Mouse (Mus musculus): Measurements from ENCODE around the gene Vsig8. TPM values are rescaled to one million over a fixed set of nuclear protein-coding genes. Genes with fewer than 3 reads are reported as not detected.

Vsig8 gene
- polyA plus RNA-seq, 1 experiment: not detected

GRCm38 (mm10) chr1:172582436-172582835 lies 26.7 kb downstream of the Vsig8 start:
- Histone ChIP-seq H3K4me1 (no peaks in the 10 kb centered on the region), H3K4me3 (replicated peaks) (no peak overlapping the region), H3K9me3 (no peaks in the 10 kb centered on the region), H3K27me3 (replicated peaks) (peaks cover 50% of the 10 kb centered on the region), H3K36me3 (replicated peaks; ENCODE audit: low read length) (no peaks in the 10 kb centered on the region)
- TF ChIP-seq FLI1 (IDR thresholded peaks at IDR 0.05; ENCODE audit: low read length): no peak

- Histone ChIP-seq H3K4me1 (no peaks in the 10 kb centered on the region), H3K4me3 (replicated peaks) (no peak overlapping the region), H3K9me3 (no peaks in the 10 kb centered on the region), H3K36me3 (replicated peaks; ENCODE audit: low read length) (no peaks in the 10 kb centered on the region), H3K27me3 (replicated peaks) (peaks cover 59% of the 10 kb centered on the region)
- TF ChIP-seq FLI1 (IDR thresholded peaks at IDR 0.05; ENCODE audit: low read length) (no peak), GATA1 (IDR thresholded peaks at IDR 0.05; ENCODE audit: borderline replicate concordance, low read length) (no peak)
Observed at GRCm38 (mm10) chr1:172584271-172584670, 28.5 kb downstream of the Vsig8 start.

- no peak for TF ChIP-seq GATA1 (IDR thresholded peaks at IDR 0.05; ENCODE audit: borderline replicate concordance, low read length)
- TF ChIP-seq FLI1 (IDR thresholded peaks at IDR 0.05; ENCODE audit: low read length): no peak
- H3K4me1 ChIP-seq: no peaks in the 10 kb centered on the region
- no peak overlapping the region for H3K4me3 ChIP-seq (replicated peaks)
- no peaks in the 10 kb centered on the region for H3K9me3 ChIP-seq
- H3K27me3 ChIP-seq (replicated peaks): peaks cover 63% of the 10 kb centered on the region
- H3K36me3 ChIP-seq (replicated peaks; ENCODE audit: low read length): no peaks in the 10 kb centered on the region
Observed at GRCm38 (mm10) chr1:172585026-172585425, 29.3 kb downstream of the Vsig8 start.

- Histone ChIP-seq H3K36me3 (replicated peaks; ENCODE audit: low read length) (no peaks in the 10 kb centered on the region), H3K9me3 (no peaks in the 10 kb centered on the region), H3K4me3 (replicated peaks) (no peak overlapping the region), H3K27me3 (replicated peaks) (peaks cover 64% of the 10 kb centered on the region), H3K4me1 (0 out of 2 replicates have a peak, but pooled peaks cover 2% of the 10 kb centered on the region)
- TF ChIP-seq GATA1 (IDR thresholded peaks at IDR 0.05; ENCODE audit: borderline replicate concordance, low read length) (no peak), FLI1 (IDR thresholded peaks at IDR 0.05; ENCODE audit: low read length) (no peak)
Observed at GRCm38 (mm10) chr1:172585612-172586567, 30.2 kb downstream of the Vsig8 start.

DNA sequence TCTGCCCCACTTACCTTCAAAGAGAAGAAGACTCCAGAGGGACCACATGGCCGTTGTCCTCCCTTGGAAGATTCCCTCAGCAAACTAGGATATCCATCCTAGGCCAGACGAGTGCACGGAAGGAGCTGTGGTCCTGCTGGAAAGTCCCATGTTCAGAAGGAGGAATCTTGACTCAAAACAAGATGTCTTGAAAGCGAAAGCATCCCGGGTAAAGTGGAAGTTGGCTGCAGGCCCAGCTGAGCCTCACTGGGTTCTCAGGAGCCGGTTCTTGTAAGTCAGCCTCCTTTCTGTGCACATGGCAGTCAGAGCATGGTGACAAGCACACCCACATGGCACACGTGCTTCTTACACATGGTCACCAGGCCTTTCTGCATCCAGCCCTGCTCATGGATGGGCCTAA lies 34.6 kb downstream of the Vsig8 start, which contains the start of gene Slamf8:
Gene Slamf8, minus strand, starts transcription at position 184 of the 400 bp plus-strand sequence.
- H3K27me3 ChIP-seq (replicated peaks): peaks cover 51% of the 10 kb centered on the region
- TF ChIP-seq GATA1 (IDR thresholded peaks at IDR 0.05; ENCODE audit: borderline replicate concordance, low read length): no peak
- TF ChIP-seq FLI1 (IDR thresholded peaks at IDR 0.05; ENCODE audit: low read length): no peak

DNA sequence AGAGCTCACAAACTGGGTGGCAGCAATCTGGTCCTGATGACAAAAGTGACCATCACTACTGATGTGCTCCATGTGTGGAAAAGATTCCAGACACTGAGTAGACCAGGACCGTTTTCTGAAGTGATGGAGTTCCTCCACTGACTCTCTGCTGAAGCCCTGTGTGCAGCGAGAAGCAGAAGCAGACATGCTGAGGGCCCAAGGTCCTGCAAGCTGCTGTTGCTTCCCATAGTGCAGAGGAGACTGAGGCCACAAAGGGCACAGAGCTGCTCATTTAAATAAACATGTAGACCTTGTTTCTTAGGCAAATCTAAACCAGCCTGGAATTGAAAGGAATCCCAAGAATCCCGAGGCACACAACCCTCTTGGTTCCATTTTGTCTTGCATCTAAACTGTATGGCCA lies 37.6 kb downstream of the Vsig8 start:
- Histone ChIP-seq H3K4me3 (replicated peaks) (no peak overlapping the region), H3K36me3 (replicated peaks; ENCODE audit: low read length) (no peaks in the 10 kb centered on the region), H3K27me3 (replicated peaks) (peaks cover 36% of the 10 kb centered on the region)

More for the DNA sequence above, 34.6 kb downstream of the Vsig8 start, which contains the start of gene Slamf8:
- H3K4me1 ChIP-seq: 0 out of 2 replicates have a peak, but pooled peaks cover 2% of the 10 kb centered on the region
- no peak within 1 kb of the TSS for H3K4me3 ChIP-seq (replicated peaks)
- no peaks in the 10 kb centered on the region for H3K9me3 ChIP-seq
- no peaks in the 10 kb centered on the region for H3K36me3 ChIP-seq (replicated peaks; ENCODE audit: low read length)

GRCm38 (mm10) chr1:172593956-172594355 lies 38.2 kb downstream of the Vsig8 start:
- Histone ChIP-seq H3K4me1 (0 out of 2 replicates have a peak, but pooled peaks cover 2% of the 10 kb centered on the region), H3K9me3 (no peaks in the 10 kb centered on the region), H3K4me3 (replicated peaks) (no peak overlapping the region), H3K36me3 (replicated peaks; ENCODE audit: low read length) (no peaks in the 10 kb centered on the region), H3K27me3 (replicated peaks) (peaks cover 35% of the 10 kb centered on the region)
- TF ChIP-seq FLI1 (IDR thresholded peaks at IDR 0.05; ENCODE audit: low read length) (no peak), GATA1 (IDR thresholded peaks at IDR 0.05; ENCODE audit: borderline replicate concordance, low read length) (no peak)

More for the DNA sequence above, 37.6 kb downstream of the Vsig8 start:
- no peaks in the 10 kb centered on the region for H3K9me3 ChIP-seq
- 0 out of 2 replicates have a peak, but pooled peaks cover 2% of the 10 kb centered on the region for H3K4me1 ChIP-seq
- TF ChIP-seq GATA1 (IDR thresholded peaks at IDR 0.05; ENCODE audit: borderline replicate concordance, low read length) (no peak), FLI1 (IDR thresholded peaks at IDR 0.05; ENCODE audit: low read length) (no peak)

DNA sequence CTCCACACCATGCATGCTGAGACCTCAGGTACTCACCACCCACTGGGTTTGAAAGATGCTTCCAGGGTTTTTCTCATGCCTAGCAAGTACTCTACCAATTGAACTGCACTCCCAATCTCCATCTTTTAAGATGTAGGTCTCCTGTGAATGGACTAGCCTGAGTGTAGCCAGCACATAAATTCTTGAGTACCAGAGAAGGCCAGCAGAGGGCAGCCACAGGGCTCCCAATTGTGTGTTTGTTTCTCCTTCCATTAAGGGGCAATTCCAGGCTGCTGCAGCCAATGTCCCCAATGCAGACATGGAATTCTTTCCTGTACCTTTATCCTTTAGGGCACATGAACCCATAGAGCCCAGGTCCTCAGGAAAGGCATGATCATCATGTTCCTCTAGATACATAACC lies 38.8 kb downstream of the Vsig8 start:
- H3K9me3 ChIP-seq: no peaks in the 10 kb centered on the region
- peaks cover 32% of the 10 kb centered on the region for H3K27me3 ChIP-seq (replicated peaks)
- 0 out of 2 replicates have a peak, but pooled peaks cover 2% of the 10 kb centered on the region for H3K4me1 ChIP-seq
- no peak for TF ChIP-seq FLI1 (IDR thresholded peaks at IDR 0.05; ENCODE audit: low read length)
- TF ChIP-seq GATA1 (IDR thresholded peaks at IDR 0.05; ENCODE audit: borderline replicate concordance, low read length): no peak
- no peaks in the 10 kb centered on the region for H3K36me3 ChIP-seq (replicated peaks; ENCODE audit: low read length)
- no peak overlapping the region for H3K4me3 ChIP-seq (replicated peaks)

DNA sequence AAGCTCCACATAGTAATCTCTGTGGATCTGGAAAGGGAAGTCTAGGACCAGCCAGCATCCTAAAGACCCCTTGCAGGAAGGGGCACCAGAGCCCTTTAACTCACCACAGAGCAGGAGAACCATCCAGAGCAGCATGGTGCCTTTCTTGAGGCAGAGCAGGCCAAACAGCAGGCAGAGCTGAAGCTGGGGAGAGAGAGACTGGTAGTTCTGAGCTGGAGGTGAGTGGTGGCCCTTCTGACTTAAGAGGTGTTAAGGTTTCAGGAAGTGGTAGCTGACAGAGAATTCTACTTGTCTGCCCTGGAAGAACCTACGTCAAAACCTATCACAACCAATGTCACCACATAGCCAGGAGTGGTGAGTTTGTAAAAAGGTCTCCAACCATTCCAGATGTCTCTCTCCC lies 46.6 kb downstream of the Vsig8 start, which contains the start of gene Fcrl6:
Gene Fcrl6, minus strand, starts transcription at position 226 of the 400 bp plus-strand sequence.
- Histone ChIP-seq H3K4me3 (replicated peaks) (no peak within 1 kb of the TSS), H3K36me3 (replicated peaks; ENCODE audit: low read length) (no peaks in the 10 kb centered on the region), H3K9me3 (no peaks in the 10 kb centered on the region), H3K4me1 (no peaks in the 10 kb centered on the region), H3K27me3 (replicated peaks) (peaks cover 18% of the 10 kb centered on the region)
- TF ChIP-seq FLI1 (IDR thresholded peaks at IDR 0.05; ENCODE audit: low read length) (no peak), GATA1 (IDR thresholded peaks at IDR 0.05; ENCODE audit: borderline replicate concordance, low read length) (no peak)

- Histone ChIP-seq H3K27me3 (replicated peaks) (peaks cover 24% of the 10 kb centered on the region), H3K9me3 (no peaks in the 10 kb centered on the region), H3K36me3 (replicated peaks; ENCODE audit: low read length) (no peaks in the 10 kb centered on the region), H3K4me3 (replicated peaks) (no peak overlapping the region), H3K4me1 (no peaks in the 10 kb centered on the region)
- TF ChIP-seq GATA1 (IDR thresholded peaks at IDR 0.05; ENCODE audit: borderline replicate concordance, low read length): no peak
- no peak for TF ChIP-seq FLI1 (IDR thresholded peaks at IDR 0.05; ENCODE audit: low read length)
Observed at GRCm38 (mm10) chr1:172611304-172611703, 55.6 kb downstream of the Vsig8 start.
